Mouse (Mus musculus): ENCODE measurements around the gene Olfr78. TPM values are rescaled to one million over a fixed set of nuclear protein-coding genes. Genes with fewer than 3 reads are reported as not detected.

The Olfr78 gene
- polyA plus RNA-seq (2012; rRNA removed): 0.51 and 0.75 TPM in 2 replicates

DNA sequence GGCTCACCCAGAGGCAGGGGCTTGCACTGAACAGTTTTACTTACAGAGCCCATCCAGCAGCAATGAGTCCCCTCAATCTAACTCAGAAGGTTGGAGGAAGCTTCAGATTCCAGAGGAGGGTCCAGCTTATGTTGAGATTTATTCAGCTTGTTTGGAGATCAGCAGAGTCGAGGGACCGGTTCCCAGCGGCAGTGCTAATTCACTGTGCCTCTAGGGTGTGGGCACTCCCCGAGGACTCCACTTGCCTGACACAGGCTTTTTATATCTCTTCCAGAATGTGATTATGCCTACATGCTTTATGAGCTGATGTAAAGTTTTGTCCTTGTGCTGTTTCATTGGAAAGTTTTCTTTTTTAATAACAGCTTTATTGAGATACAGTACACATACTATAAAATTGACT lies at the start of gene Olfr78, which contains the start of gene Olfr560:
TSS of gene Olfr78 (minus strand) at position 206 of the 400 bp plus-strand sequence.
TSS of gene Olfr560 (minus strand) at position 101 of the 400 bp plus-strand sequence.
- TF ChIP-seq POLR2A (IDR thresholded peaks at IDR 0.05; ENCODE audit: borderline replicate concordance, insufficient read depth, low read length): no peak
- WGBS: 72% methylated on average over 4 of the region's 4 CpGs
- no peak within 1 kb of the TSS for H3K4me3 ChIP-seq (replicated peaks; ENCODE audit: insufficient read depth, low read depth, low read length)
- no peaks in the 10 kb centered on the region for H3K4me1 ChIP-seq (ENCODE audit: control insufficient read depth, insufficient read depth, low read length)
- H3K27me3 ChIP-seq (ENCODE audit: control insufficient read depth, insufficient read depth, low read length): no peaks in the 10 kb centered on the region
- no peak within 1 kb of the TSS for H3K27ac ChIP-seq (ENCODE audit: insufficient read depth, low read length)
- DNase-seq: no peak

DNA sequence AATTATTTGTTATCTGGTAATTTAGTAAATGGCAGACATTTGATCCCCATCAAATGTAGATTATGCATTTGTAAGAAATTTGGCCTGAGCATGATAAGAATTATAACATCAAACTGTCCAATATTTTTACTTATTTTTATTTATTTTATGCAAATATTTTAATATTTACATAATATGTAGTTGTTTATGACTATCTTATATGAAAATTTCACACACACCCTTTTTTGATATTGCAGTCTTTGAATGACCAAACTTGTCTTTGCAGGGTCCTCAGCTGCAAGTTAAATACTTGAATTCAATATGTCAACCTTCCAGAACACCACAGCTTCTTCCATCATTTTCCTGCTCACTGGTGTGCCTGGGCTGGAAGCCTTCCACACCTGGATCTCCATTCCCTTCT lies 43.9 kb upstream of the Olfr78 start, which contains the start of gene Olfr564:
TSS of gene Olfr564 (plus strand) at position 301 of the 400 bp plus-strand sequence.
- H3K4me1 ChIP-seq (ENCODE audit: control insufficient read depth, insufficient read depth, low read length): no peaks in the 10 kb centered on the region
- no peaks in the 10 kb centered on the region for H3K27me3 ChIP-seq (ENCODE audit: control insufficient read depth, insufficient read depth, low read length)
- no peak within 1 kb of the TSS for H3K4me3 ChIP-seq (replicated peaks; ENCODE audit: insufficient read depth, low read depth, low read length)
- DNase-seq: no peak
- TF ChIP-seq CTCF (IDR thresholded peaks at IDR 0.05; ENCODE audit: borderline replicate concordance, insufficient read depth, low read depth, low read length) (no peak), POLR2A (IDR thresholded peaks at IDR 0.05; ENCODE audit: borderline replicate concordance, insufficient read depth, low read length) (no peak)
- H3K27ac ChIP-seq (ENCODE audit: insufficient read depth, low read length): no peak within 1 kb of the TSS

DNA sequence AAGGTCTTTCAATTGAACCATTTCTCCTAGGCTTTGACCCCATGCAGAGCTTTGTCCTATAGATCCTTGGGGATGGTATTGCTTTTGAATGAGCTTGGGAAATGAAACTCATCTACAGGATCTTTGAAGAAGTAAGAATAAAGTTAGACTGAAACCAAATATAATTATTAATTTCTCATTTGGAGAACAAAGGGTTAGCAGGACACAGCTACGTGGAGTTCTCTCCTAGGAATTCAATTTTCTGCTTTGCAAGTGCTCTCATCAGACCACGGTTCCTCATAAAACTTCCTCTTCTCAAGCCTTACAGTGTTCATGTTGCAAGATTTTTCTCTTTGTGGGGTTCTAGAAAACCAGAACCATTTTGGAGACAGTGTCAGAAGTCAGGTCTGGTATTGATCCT lies 11.7 kb upstream of the Olfr78 start, which contains the start of gene Olfr561:
TSS of gene Olfr561 (plus strand) at position 301 of the 400 bp plus-strand sequence.
- H3K27ac ChIP-seq (ENCODE audit: insufficient read depth, low read length): no peak within 1 kb of the TSS
- H3K4me3 ChIP-seq (replicated peaks; ENCODE audit: insufficient read depth, low read depth, low read length): no peak within 1 kb of the TSS
- DNase-seq: no peak
- H3K27me3 ChIP-seq (ENCODE audit: control insufficient read depth, insufficient read depth, low read length): no peaks in the 10 kb centered on the region
- no peak for TF ChIP-seq CTCF (IDR thresholded peaks at IDR 0.05; ENCODE audit: borderline replicate concordance, insufficient read depth, low read depth, low read length)
- no peak for TF ChIP-seq POLR2A (IDR thresholded peaks at IDR 0.05; ENCODE audit: borderline replicate concordance, insufficient read depth, low read length)
- no peaks in the 10 kb centered on the region for H3K4me1 ChIP-seq (ENCODE audit: control insufficient read depth, insufficient read depth, low read length)
- 68% methylated on average over 2 of the region's 2 CpGs for WGBS

DNA sequence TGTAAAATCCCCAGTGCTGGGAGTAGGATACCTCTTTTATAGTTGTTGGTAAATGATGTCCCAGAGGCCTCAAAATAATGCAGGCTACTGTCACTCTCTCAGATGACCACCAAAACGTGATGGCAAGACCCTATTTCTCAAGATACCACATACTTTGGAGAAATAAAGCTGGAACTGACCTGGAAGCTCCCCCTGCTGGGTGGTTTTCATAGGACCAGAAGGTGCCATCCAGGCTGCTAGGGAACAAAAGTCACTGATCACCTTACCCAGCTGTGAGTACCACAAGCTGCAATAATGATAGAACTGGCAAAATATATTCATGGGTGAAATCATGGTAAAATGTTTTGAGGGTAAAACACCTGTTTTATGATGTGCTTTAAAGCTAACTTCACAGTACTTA lies 7.2 kb downstream of the Olfr78 start:
- 7% methylated on average over 1 of the region's 1 CpGs for WGBS
- no peak for DNase-seq
- TF ChIP-seq POLR2A (IDR thresholded peaks at IDR 0.05; ENCODE audit: borderline replicate concordance, insufficient read depth, low read length): no peak
- TF ChIP-seq CTCF (IDR thresholded peaks at IDR 0.05; ENCODE audit: borderline replicate concordance, insufficient read depth, low read depth, low read length): no peak
- H3K4me3 ChIP-seq (replicated peaks; ENCODE audit: insufficient read depth, low read depth, low read length): no peak overlapping the region
- no peaks in the 10 kb centered on the region for H3K4me1 ChIP-seq (ENCODE audit: control insufficient read depth, insufficient read depth, low read length)
- no peak overlapping the region for H3K27ac ChIP-seq (ENCODE audit: insufficient read depth, low read length)
- no peaks in the 10 kb centered on the region for H3K27me3 ChIP-seq (ENCODE audit: control insufficient read depth, insufficient read depth, low read length)

DNA sequence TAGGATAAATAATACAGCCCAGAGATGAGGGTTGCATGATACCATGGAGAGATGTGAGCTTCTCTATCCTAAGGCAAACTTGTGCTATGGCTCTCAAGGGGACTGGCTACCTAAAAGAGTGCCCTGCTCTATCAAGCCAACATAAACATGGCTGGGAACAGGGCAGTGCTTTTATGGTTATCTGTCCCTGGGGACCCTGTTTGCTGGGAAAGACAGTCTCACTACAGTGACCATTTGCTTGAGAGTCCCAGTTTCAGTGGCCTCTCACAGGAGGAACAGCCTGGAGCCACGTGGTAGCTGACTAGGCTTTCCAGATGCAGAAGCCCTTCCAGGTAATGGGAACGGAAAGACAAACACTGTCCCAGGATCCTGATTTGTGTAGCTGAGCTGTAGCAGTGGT lies 21.6 kb downstream of the Olfr78 start:
- TF ChIP-seq POLR2A (IDR thresholded peaks at IDR 0.05; ENCODE audit: borderline replicate concordance, insufficient read depth, low read length): no peak
- TF ChIP-seq CTCF (IDR thresholded peaks at IDR 0.05; ENCODE audit: borderline replicate concordance, insufficient read depth, low read depth, low read length): no peak
- Histone ChIP-seq H3K27ac (ENCODE audit: insufficient read depth, low read length) (no peak overlapping the region), H3K4me1 (ENCODE audit: control insufficient read depth, insufficient read depth, low read length) (no peaks in the 10 kb centered on the region), H3K4me3 (replicated peaks; ENCODE audit: insufficient read depth, low read depth, low read length) (no peak overlapping the region), H3K27me3 (ENCODE audit: control insufficient read depth, insufficient read depth, low read length) (no peaks in the 10 kb centered on the region)
- 46% methylated on average over 2 of the region's 2 CpGs for WGBS
- DNase-seq: no peak

DNA sequence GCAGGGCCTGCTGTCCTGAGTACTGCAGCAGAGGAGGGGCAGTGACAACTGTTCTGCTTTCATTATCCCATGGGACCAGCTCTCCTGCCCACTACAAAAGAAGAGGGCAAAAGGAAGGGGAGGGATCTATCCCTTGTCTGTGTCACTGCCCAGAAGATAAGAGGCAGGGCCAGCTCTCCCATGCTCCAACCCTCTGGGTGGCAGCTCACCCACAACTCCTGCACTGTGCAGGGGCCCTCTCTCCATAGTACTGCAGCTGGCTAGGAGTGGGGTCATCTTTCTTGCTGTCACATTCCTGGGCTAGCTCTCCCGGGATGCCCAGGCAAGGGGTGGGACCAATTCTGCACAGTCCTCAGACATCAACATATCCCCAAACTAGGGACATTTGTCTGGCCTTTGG lies 25.5 kb downstream of the Olfr78 start:
- TF ChIP-seq CTCF (IDR thresholded peaks at IDR 0.05; ENCODE audit: borderline replicate concordance, insufficient read depth, low read depth, low read length): no peak
- TF ChIP-seq POLR2A (IDR thresholded peaks at IDR 0.05; ENCODE audit: borderline replicate concordance, insufficient read depth, low read length): no peak
- Histone ChIP-seq H3K4me1 (ENCODE audit: control insufficient read depth, insufficient read depth, low read length) (no peaks in the 10 kb centered on the region), H3K27ac (ENCODE audit: insufficient read depth, low read length) (no peak overlapping the region), H3K4me3 (replicated peaks; ENCODE audit: insufficient read depth, low read depth, low read length) (no peak overlapping the region), H3K27me3 (ENCODE audit: control insufficient read depth, insufficient read depth, low read length) (no peaks in the 10 kb centered on the region)
- WGBS: 68% methylated on average over 1 of the region's 1 CpGs
- DNase-seq: no peak

DNA sequence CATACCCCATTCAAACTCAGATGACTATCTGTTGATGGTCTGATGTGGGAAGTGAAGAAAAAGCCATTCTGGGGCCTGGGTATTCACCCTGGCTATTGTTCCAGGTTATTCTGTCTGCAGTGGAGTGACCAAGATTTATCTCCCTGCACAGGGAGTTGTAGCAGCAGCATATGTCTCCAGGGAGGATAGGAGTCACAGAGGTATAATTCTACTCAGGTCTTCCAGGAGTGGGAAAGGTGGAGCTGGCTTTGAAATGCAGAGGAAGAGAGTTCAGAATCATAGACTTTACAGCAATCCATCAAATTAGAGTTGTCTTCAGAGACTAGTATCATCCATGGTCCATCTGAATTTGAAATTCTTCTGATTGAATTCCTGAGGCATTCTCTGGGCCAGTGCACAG lies 31.9 kb downstream of the Olfr78 start, which contains the start of gene Olfr559:
TSS of gene Olfr559 (minus strand) at position 101 of the 400 bp plus-strand sequence.
- H3K4me3 ChIP-seq (replicated peaks; ENCODE audit: insufficient read depth, low read depth, low read length): no peak within 1 kb of the TSS
- TF ChIP-seq POLR2A (IDR thresholded peaks at IDR 0.05; ENCODE audit: borderline replicate concordance, insufficient read depth, low read length): no peak
- TF ChIP-seq CTCF (IDR thresholded peaks at IDR 0.05; ENCODE audit: borderline replicate concordance, insufficient read depth, low read depth, low read length): no peak
- no peaks in the 10 kb centered on the region for H3K27me3 ChIP-seq (ENCODE audit: control insufficient read depth, insufficient read depth, low read length)
- no peak within 1 kb of the TSS for H3K27ac ChIP-seq (ENCODE audit: insufficient read depth, low read length)
- H3K4me1 ChIP-seq (ENCODE audit: control insufficient read depth, insufficient read depth, low read length): no peaks in the 10 kb centered on the region
- no peak for DNase-seq

DNA sequence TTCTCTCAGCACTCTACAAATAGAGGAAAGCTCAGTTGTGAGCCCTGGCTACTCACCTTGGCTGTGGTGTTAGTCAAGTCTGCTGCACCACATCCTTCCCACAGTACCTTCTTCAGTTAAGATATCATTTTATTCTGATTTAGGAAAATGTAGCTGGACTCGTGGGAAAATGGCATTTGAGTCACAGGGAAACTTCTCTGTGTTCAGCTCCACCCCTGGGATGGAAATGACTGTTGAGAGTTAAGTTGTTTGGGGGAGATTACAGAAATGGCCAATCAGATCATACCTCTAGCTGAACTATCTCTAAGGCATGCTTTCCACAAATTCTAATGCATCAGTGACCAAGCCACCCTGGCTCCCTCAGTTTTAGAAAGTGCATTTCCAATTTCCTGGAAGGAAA lies 40.3 kb downstream of the Olfr78 start, which contains the start of gene Olfr33:
TSS of gene Olfr33 (minus strand) at position 101 of the 400 bp plus-strand sequence.
- no peak for TF ChIP-seq POLR2A (IDR thresholded peaks at IDR 0.05; ENCODE audit: borderline replicate concordance, insufficient read depth, low read length)
- no peak within 1 kb of the TSS for H3K4me3 ChIP-seq (replicated peaks; ENCODE audit: insufficient read depth, low read depth, low read length)
- no peaks in the 10 kb centered on the region for H3K27me3 ChIP-seq (ENCODE audit: control insufficient read depth, insufficient read depth, low read length)
- no peak within 1 kb of the TSS for H3K27ac ChIP-seq (ENCODE audit: insufficient read depth, low read length)
- WGBS: 20% methylated on average over 1 of the region's 1 CpGs
- no peaks in the 10 kb centered on the region for H3K4me1 ChIP-seq (ENCODE audit: control insufficient read depth, insufficient read depth, low read length)
- DNase-seq: no peak

Measured in cerebellum, adult 2 months (tissue).